Mouse (Mus musculus) heart, embryonic 14.5 days (tissue): ENCODE measurements around the gene Stx16. TPM values are rescaled to one million over a fixed set of nuclear protein-coding genes. Genes with fewer than 3 reads are reported as not detected.
A peak's percentile ranks its signal among the peaks of the same experiment; 100 is the strongest.

Source experiments
- ATAC-seq: fragments of 200-750 bp; cut with Nextera tagmentation; 2 replicates; pipeline ENCODE4 v1.8.0; 2017; ENCODE audit warnings: low read depth, moderate TSS enrichment; ENCODE audit not compliant: insufficient number of reproducible peaks, insufficient read depth, low FRiP score
- H3K27ac ChIP-seq, 2 experiments: fragments of 200-500 bp in 1 of 2; fragments of 300-500 bp in 1 of 2; sonication (generic) in 1 of 2; replicated peaks in 1 of 2; 2 replicates each; pipeline ENCODE4 v1.5.1; 2012 to 2014; ENCODE audit warnings: low read depth in 2 of 2, low read length in 2 of 2, control low read depth in 1 of 2, mild to moderate bottlenecking in 1 of 2, mixed read lengths in 1 of 2; ENCODE audit not compliant: control insufficient read depth in 1 of 2, insufficient read depth in 1 of 2
- H3K27me3 ChIP-seq: fragments of 300-500 bp; sonication (generic); 2 replicates; pipeline ENCODE4 v1.6.1; 2014; ENCODE audit warnings: mild to moderate bottlenecking, low read length, control low read depth; ENCODE audit not compliant: control insufficient read depth, insufficient read depth
- H3K36me3 ChIP-seq: fragments of 300-500 bp; sonication (generic); 2 replicates; pipeline ENCODE4 v1.6.1; 2014; ENCODE audit warnings: mild to moderate bottlenecking, control low read depth, low read length, mixed read lengths; ENCODE audit not compliant: control insufficient read depth, insufficient read depth
- H3K4me1 ChIP-seq, 2 experiments: fragments of 200-500 bp in 1 of 2; fragments of 300-500 bp in 1 of 2; sonication (generic) in 1 of 2; 2 replicates each; pipeline ENCODE4 v1.6.1; 2012 to 2014; ENCODE audit warnings: low read length in 2 of 2, control low read depth in 1 of 2, mixed read lengths in 1 of 2; ENCODE audit not compliant: control insufficient read depth in 2 of 2, insufficient read depth in 2 of 2
- H3K4me2 ChIP-seq: fragments of 300-500 bp; sonication (generic); 2 replicates; pipeline ENCODE4 v1.6.1; 2014; ENCODE audit warnings: mild to moderate bottlenecking, low read length
- H3K4me3 ChIP-seq, 2 experiments: fragments of 200-500 bp in 1 of 2; fragments of 300-500 bp in 1 of 2; sonication (generic) in 1 of 2; 2 replicates each; pipeline ENCODE4 v1.5.1; 2012 to 2014; ENCODE audit warnings: low read length in 2 of 2, mild to moderate bottlenecking in 2 of 2, control low read depth in 1 of 2, low read depth in 1 of 2, moderate library complexity in 1 of 2; ENCODE audit not compliant: control insufficient read depth in 1 of 2, insufficient read depth in 1 of 2
- H3K9ac ChIP-seq: fragments of 300-500 bp; sonication (generic); 2 replicates; pipeline ENCODE4 v1.6.1; 2014; ENCODE audit warnings: mild to moderate bottlenecking, low read length
- H3K9me3 ChIP-seq: fragments of 300-500 bp; sonication (generic); 2 replicates; pipeline ENCODE4 v1.6.1; 2016; ENCODE audit warnings: low read length, control low read depth; ENCODE audit not compliant: control insufficient read depth
- WGBS: fragments of 180-500 bp; shearing (Covaris S2); extraction: QIAGEN DNeasy Blood & Tissue Kit; methylation state at CpG from one replicate; pipeline ENCODE4 v1.1.7; 2014; 5-methylcytosine and 5-hydroxymethylcytosine counted together
- polyA plus RNA-seq: library from polyadenylated mRNA; unstranded; fragments of >200 nt; fragmentation: Nextera tagmentation; extraction: Ambion mirVana; gene quantifications from 2 replicates; pipeline ENCODE4 v1.2.1, GENCODE M21; 2014

Gene Stx16
- 6.9 and 7.9 TPM in 2 replicates for polyA plus RNA-seq

DNA sequence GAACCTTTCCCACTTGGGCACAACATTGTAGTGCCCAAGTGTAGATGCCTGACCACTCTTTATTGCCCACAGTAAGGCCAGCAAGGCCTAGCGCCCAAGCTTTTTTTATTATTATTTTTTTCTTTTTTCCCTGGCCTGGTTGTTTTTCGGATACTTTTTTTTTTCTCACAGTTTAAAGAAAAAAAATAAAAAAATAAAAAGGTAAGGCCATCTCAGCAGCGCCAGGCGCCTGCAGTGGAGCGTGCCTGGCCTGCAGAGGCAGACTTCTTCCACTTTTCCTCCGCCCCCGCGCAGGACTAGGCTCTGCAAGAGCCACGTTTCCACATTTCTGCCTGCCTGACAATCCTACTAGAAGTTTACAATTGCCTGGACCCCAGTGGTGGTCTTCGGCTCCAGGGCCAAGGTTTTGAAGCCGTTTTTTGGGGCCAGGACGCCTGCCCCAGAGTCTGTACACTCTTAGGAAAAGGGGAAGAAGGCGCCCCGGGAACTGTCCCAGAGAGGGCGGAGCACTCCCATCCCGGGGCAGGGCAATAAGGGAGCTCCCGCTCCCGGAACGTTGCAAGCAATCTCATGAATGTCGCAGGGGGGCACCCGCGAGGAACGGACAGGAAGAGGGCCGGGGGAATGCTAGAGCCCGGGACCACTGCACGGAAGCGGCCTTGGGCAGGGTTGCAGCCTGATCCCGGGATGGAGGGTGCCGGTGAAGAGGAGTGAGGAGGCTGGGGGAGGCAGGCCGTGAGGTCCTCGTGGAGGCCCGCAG is at the start of gene Stx16:
Gene Stx16, plus strand, starts transcription at position 636 of the 760 bp plus-strand sequence.
- Histone ChIP-seq H3K4me2 (peak within 1 kb of the TSS; percentile 98), H3K9me3 (no peaks in the 10 kb centered on the region), H3K36me3 (no peaks in the 10 kb centered on the region), H3K9ac (peak within 1 kb of the TSS; percentile 96), H3K27ac (peak within 1 kb of the TSS; percentile 87 to 97), H3K4me3 (peak within 1 kb of the TSS; percentile 95 to 97), H3K27me3 (no peaks in the 10 kb centered on the region), H3K4me1 (peaks cover 14 to 27% of the 10 kb centered on the region in 2 experiments)
- under 1% methylated on average over 32 of the region's 32 CpGs for WGBS
- ATAC-seq: peak; percentile 95

DNA sequence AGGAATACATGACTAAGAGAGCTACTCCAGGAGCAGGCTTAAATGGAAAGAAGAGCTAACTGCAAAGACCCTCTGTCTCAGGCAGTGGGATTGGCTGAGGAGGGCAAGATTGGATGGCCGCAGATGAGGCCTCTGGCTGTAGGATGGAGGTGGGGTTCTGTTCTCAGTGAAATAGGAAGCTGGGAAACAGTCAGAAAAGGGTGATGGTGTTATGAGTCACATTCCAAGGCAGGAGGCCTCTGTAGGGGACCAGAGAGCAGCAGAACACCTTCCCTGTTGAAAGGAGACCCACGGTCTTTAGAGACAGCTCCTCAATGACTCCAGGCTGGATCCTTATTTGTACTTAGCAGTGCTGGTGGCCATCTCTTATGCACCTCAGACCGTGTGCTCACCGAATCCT is 49.7 kb upstream of the Stx16 start:
- Histone ChIP-seq H3K27me3 (no peaks in the 10 kb centered on the region), H3K4me3 (no peak overlapping the region), H3K9ac (no peak overlapping the region), H3K4me2 (no peak overlapping the region), H3K9me3 (no peaks in the 10 kb centered on the region), H3K36me3 (no peaks in the 10 kb centered on the region), H3K4me1 (peaks cover 0 to 5% of the 10 kb centered on the region in 2 experiments; a peak in 2 of 4 replicates), H3K27ac (no peak overlapping the region)
- ATAC-seq: no peak
- WGBS: 35% methylated on average over 4 of the region's 4 CpGs

DNA sequence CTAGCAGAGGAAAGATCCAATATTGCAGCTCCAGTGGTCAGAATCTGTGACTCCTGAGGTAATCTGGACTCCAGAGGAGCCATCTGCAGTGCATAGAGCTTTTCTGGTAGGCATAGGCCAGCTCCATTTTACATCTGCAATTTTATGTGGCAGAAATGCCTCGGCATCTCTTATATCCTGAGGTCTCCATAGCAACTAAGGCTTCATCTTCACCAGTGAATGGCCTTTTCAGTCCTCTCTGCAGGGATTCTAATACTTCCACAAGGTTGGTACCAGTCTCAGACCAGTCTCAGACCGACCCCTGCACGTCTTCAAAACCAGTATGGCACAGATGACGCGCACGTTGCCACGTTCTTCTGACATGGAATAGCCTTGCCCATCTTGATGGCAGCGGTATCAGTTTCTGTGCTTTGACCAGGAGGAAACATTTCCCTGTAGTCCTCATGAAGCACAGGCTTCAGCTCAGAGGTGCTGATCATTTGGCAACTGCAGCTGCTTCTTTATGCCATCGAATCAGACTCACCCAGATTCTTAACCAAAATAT is 42.8 kb upstream of the Stx16 start:
- 86% methylated on average over 9 of the region's 9 CpGs for WGBS
- Histone ChIP-seq H3K27me3 (no peaks in the 10 kb centered on the region), H3K27ac (no peak overlapping the region), H3K4me3 (no peak overlapping the region), H3K9me3 (no peaks in the 10 kb centered on the region), H3K9ac (no peak overlapping the region), H3K36me3 (no peaks in the 10 kb centered on the region), H3K4me2 (no peak overlapping the region), H3K4me1 (no peaks in the 10 kb centered on the region)
- no peak for ATAC-seq

DNA sequence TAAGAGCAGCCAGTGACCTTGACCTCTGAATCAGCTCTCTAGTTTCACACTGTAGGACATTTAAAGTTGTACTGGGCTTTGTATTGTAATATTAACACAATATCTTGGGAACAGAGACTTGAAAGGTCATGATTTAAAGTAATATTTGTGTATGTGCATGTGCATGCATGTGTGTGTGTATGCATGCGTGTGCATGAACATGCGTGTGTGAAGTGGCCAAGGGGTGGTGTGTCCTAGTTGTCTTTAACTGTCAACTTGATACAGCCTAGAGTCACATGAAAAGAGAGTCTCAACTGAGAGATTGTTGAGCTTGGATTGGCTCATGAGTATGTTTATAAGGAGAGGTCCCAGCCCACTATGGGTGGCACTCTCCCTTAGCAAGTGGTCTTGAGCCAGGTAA is 28.5 kb upstream of the Stx16 start:
- Histone ChIP-seq H3K9ac (no peak overlapping the region), H3K4me3 (no peak overlapping the region), H3K9me3 (peaks cover 9% of the 10 kb centered on the region; the same call in 1 of the 2 replicates), H3K36me3 (no peaks in the 10 kb centered on the region), H3K27me3 (peaks cover 9% of the 10 kb centered on the region; the same call in 1 of the 2 replicates), H3K4me2 (no peak overlapping the region), H3K27ac (no peak overlapping the region), H3K4me1 (peaks cover 5 to 7% of the 10 kb centered on the region in 2 experiments)
- no peak for ATAC-seq
- 93% methylated on average over 2 of the region's 2 CpGs for WGBS

DNA sequence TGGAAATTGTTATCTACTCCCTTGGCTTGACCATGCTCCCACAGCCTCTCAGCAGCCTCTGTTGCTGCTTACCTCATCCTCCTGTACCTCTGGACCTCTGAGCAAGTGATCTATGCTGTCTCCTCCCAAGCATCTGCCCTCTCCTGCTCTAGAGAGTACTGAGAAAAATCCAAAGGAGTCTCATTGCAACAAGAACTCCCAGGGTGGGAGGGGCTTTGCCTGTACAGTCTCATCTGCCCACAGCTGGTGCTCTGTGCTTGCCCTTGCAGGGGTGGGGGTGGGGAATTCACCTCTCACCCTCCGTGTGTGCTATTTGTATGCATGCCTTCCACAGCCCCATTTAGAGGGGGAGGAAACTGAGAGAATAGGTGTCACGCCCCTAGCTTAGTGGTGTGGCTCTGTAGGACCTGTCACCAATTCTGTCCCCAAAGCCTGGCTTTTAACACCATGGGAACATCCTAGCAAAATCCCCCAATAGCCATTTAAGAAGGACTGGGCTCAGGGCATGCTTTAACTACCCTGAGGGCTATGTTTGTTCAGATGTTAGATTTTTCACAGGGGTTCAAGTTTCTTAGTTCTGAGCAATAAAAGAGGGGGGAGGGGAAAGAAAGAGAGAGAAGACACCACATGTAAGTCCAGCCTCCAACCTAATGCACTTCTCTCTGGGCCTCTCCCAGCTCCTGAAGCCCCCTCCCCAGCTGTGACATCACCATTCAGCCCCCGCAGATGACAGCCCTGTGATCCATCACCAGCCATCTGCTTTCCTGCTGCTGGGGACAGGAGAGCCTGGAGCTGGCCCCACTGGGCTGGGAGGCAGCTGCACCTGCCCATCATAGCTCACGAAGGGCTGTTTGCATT is 26.4 kb upstream of the Stx16 start:
- Histone ChIP-seq H3K9me3 (peaks cover 9% of the 10 kb centered on the region; the same call in 1 of the 2 replicates), H3K4me2 (no peak overlapping the region), H3K4me1 (peaks cover 5 to 7% of the 10 kb centered on the region in 2 experiments), H3K36me3 (no peaks in the 10 kb centered on the region), H3K4me3 (no peak overlapping the region), H3K27me3 (peaks cover 9% of the 10 kb centered on the region; the same call in 1 of the 2 replicates), H3K27ac (no peak overlapping the region), H3K9ac (no peak overlapping the region)
- WGBS: 14% methylated on average over 4 of the region's 4 CpGs
- no peak for ATAC-seq

DNA sequence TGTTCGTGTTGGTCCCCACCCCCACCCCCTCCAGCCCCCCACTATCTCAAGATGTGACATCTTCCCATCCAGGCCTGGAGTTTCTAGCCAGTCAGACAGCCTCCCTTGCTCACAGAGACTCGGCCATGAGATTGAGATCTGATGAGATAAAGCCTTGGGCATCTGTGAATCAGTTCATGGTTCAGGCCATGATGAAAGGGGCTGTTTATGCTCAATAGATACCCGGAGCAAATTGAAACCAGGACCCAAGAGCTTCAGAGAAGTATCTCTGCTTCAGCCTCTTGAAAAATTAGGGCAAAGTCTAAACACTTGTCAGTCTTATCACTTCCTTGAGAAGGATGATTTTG is 25.8 kb upstream of the Stx16 start:
- Histone ChIP-seq H3K9ac (no peak overlapping the region), H3K27ac (no peak overlapping the region), H3K4me2 (no peak overlapping the region), H3K36me3 (no peaks in the 10 kb centered on the region), H3K9me3 (peaks cover 9% of the 10 kb centered on the region; the same call in 1 of the 2 replicates), H3K4me1 (peaks cover 5 to 7% of the 10 kb centered on the region in 2 experiments), H3K27me3 (peaks cover 9% of the 10 kb centered on the region; the same call in 1 of the 2 replicates), H3K4me3 (no peak overlapping the region)
- no peak for ATAC-seq
- 11% methylated on average over 3 of the region's 3 CpGs for WGBS

DNA sequence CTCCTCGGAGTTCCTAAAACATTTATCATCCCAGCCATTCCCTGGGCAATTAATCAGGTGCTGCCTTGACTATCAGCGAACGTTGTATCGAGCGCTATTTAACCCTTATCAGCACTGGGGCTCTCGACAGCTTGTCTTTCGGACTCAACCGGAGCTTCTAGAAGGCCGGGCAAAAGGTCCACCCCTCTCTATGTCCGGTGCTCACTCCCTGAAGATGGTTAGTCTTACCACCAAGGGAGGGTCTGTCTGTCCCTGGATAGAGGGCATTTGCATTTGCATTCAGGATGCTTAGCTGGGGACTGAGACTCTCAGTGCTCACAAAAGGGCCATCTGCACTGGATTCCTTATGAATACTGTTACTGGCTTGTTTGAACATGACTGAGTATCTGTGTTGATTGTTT is 25.0 kb upstream of the Stx16 start:
- no peak overlapping the region for H3K4me2 ChIP-seq

More for the DNA sequence above, 25.0 kb upstream of the Stx16 start:
- peaks cover 9% of the 10 kb centered on the region; the same call in 1 of the 2 replicates for H3K9me3 ChIP-seq
- H3K36me3 ChIP-seq: no peaks in the 10 kb centered on the region
- no peak overlapping the region for H3K27ac ChIP-seq
- H3K4me1 ChIP-seq: peaks cover 5 to 7% of the 10 kb centered on the region in 2 experiments
- H3K4me3 ChIP-seq: no peak overlapping the region
- WGBS: 4% methylated on average over 10 of the region's 10 CpGs
- ATAC-seq: no peak
- H3K27me3 ChIP-seq: peaks cover 9% of the 10 kb centered on the region; the same call in 1 of the 2 replicates
- H3K9ac ChIP-seq: no peak overlapping the region
